Mouse (Mus musculus) small intestine, adult 2 months (tissue): ENCODE data around the gene Cda. TPM values are rescaled to one million over a fixed set of nuclear protein-coding genes. Genes with fewer than 3 reads are reported as not detected.

Source experiments
- H3K27ac ChIP-seq: fragments of 200-500 bp; 2 replicates; pipeline ENCODE4 v1.5.1; 2012; ENCODE audit warnings: low read depth, low read length, control low read depth, inconsistent platforms; ENCODE audit not compliant: insufficient read depth
- H3K27me3 ChIP-seq: fragments of 200-500 bp; 2 replicates; pipeline ENCODE4 v1.6.1; 2012; ENCODE audit warnings: mild to moderate bottlenecking, moderate library complexity, low read length, inconsistent platforms; ENCODE audit not compliant: control insufficient read depth, insufficient read depth
- H3K36me3 ChIP-seq: fragments of 200-500 bp; 2 replicates; pipeline ENCODE4 v1.6.1; 2012; ENCODE audit warnings: mild to moderate bottlenecking, low read length, control low read depth, inconsistent platforms; ENCODE audit not compliant: control insufficient read depth, insufficient read depth
- H3K4me1 ChIP-seq: fragments of 200-500 bp; 2 replicates; pipeline ENCODE4 v1.6.1; 2012; ENCODE audit warnings: low read length, inconsistent platforms, mixed read lengths; ENCODE audit not compliant: control insufficient read depth, insufficient read depth, insufficient read length
- H3K4me3 ChIP-seq: fragments of 200-500 bp; 2 replicates; pipeline ENCODE4 v1.5.1; 2012; ENCODE audit warnings: low read depth, mild to moderate bottlenecking, control low read depth, inconsistent platforms, low read length, moderate library complexity
- CTCF ChIP-seq: fragments of 200-500 bp; IDR thresholded peaks from 2 replicates; pipeline ENCODE4 v1.5.1; 2012; ENCODE audit warnings: low read depth, mild to moderate bottlenecking, control low read depth, inconsistent platforms, low read length, moderate library complexity, mixed read lengths; ENCODE audit not compliant: insufficient replicate concordance, insufficient read length; ENCODE audit errors: extremely low read depth
- POLR2A ChIP-seq: fragments of 200-500 bp; IDR thresholded peaks from 2 replicates; pipeline ENCODE4 v1.6.1; 2012; ENCODE audit warnings: low read depth, mild to moderate bottlenecking, control low read depth, inconsistent platforms, low read length, moderate library complexity
- WGBS: fragments of 180-500 bp; shearing (Covaris S2); methylation state at CpG from one replicate; pipeline ENCODE4 v1.1.7; 2018; 5-methylcytosine and 5-hydroxymethylcytosine counted together
- polyA plus RNA-seq: library from polyadenylated mRNA; depleted of rRNA; stranded (reverse); fragments of >200 nt; gene quantifications from 2 replicates; pipeline ENCODE4 v1.2.3, GENCODE M21; 2012

Cda gene
- polyA plus RNA-seq, 1 experiment = 419 TPM

- peaks cover 5% of the 10 kb centered on the region; the same call in 1 of the 2 replicates for H3K4me1 ChIP-seq
- H3K27ac ChIP-seq = no peak overlapping the region
- 27% methylated on average over 13 of the region's 13 CpGs for WGBS
- TF ChIP-seq CTCF (no peak), POLR2A (no peak)
- no peak overlapping the region for H3K4me3 ChIP-seq
- H3K27me3 ChIP-seq = no peaks in the 10 kb centered on the region
- H3K36me3 ChIP-seq = no peaks in the 10 kb centered on the region
These were observed 39.8 kb upstream of the Cda start for GRCm38 (mm10) chr4:138407479-138408194.

DNA sequence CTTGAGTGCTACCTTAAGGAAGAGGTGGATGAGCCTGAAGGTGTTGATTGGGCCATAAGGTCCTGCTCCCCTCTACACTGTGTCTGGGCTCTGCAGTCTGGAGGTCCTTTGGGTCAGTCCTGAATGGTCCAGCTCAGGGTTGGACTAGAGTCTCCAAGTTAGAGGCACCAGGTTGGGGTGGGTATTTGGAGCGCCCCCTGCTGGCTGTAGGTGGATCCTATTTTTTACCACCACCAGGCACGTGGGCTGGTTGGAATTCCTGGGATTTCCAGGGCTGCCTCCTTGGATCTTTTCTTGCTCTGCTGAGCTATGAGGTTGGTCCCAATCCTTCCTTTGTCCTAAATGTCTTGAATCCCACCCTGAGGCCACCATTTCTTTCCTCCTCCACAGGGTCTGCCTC is 37.0 kb upstream of the Cda start:
- H3K27ac ChIP-seq = no peak overlapping the region
- WGBS = 14% methylated on average over 2 of the region's 2 CpGs
- peaks cover 5% of the 10 kb centered on the region; the same call in 1 of the 2 replicates for H3K4me1 ChIP-seq
- H3K27me3 ChIP-seq = peaks cover 3% of the 10 kb centered on the region; the same call in 1 of the 2 replicates
- no peak overlapping the region for H3K4me3 ChIP-seq
- no peaks in the 10 kb centered on the region for H3K36me3 ChIP-seq
- TF ChIP-seq POLR2A = no peak
- peak; percentile 88; the same call in 1 of the 2 replicates for TF ChIP-seq CTCF

DNA sequence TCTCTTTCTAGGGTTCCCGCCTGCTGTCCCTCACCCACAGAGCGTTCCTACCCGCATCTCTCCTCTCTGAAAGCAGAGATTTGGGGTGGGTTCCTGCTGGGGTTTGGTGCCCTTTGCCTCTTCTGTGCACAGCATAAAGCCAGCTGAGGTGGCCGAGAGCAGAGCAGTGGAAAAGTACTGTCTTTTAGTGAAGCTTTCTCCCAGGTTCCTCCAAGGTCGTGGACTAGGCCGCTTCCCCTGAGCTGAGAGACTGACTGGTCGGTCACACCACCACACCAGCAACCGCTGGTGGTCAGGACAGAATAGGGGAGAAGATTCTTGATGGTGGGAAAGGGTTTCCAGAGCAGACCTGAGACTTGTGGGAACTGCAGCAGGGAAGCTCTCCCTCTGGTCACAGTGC is 28.9 kb upstream of the Cda start:
- Histone ChIP-seq H3K27ac (no peak overlapping the region), H3K4me3 (no peak overlapping the region), H3K36me3 (no peaks in the 10 kb centered on the region), H3K4me1 (peaks cover 6% of the 10 kb centered on the region; the same call in 1 of the 2 replicates), H3K27me3 (peaks cover 50% of the 10 kb centered on the region)
- TF ChIP-seq POLR2A (no peak), CTCF (no peak)
- WGBS = 19% methylated on average over 8 of the region's 8 CpGs

DNA sequence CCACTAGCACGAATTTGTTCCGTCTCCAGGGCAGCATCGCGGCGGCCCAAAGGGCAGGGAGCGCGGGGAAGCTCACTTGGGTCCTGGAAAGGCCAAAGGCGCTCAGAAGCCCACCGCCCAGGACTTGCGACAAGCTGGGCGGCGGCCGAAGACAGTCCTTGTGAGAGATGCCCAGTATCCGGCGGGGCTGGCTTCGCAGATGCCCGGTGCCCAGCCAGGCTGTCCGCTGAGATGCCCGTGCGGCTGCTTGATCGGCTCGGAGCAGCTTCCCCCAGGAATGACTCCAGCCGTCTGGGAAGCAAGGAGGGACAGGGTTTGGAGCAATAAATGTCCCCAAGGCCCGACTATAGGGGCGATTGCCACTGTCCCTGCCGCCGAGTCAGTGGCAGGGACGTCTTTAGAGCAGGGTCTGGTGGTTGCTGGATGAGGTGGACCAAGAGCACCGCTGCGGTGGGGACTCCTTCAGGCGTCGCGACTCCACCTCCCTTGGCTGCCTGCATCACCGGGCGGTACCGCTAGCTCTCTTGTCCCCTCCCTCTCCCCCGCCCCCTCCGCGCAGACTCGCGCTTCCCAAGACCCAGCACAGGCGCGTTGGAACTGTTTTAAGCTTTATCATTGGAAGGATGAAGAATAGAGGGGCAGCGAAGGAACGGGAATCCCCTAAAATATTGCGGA is 28.3 kb upstream of the Cda start, which contains the start of gene Fam43b:
Gene Fam43b (minus strand): TSS at position 558 of the 675 bp plus-strand sequence.
- H3K27ac ChIP-seq = no peak within 1 kb of the TSS
- H3K36me3 ChIP-seq = no peaks in the 10 kb centered on the region
- 2% methylated on average over 46 of the region's 46 CpGs for WGBS
- peaks cover 47% of the 10 kb centered on the region for H3K27me3 ChIP-seq
- H3K4me1 ChIP-seq = peaks cover 6% of the 10 kb centered on the region; the same call in 1 of the 2 replicates
- no peak for TF ChIP-seq CTCF
- no peak for TF ChIP-seq POLR2A
- H3K4me3 ChIP-seq = peak within 1 kb of the TSS; percentile 3; the same call in 1 of the 2 replicates

DNA sequence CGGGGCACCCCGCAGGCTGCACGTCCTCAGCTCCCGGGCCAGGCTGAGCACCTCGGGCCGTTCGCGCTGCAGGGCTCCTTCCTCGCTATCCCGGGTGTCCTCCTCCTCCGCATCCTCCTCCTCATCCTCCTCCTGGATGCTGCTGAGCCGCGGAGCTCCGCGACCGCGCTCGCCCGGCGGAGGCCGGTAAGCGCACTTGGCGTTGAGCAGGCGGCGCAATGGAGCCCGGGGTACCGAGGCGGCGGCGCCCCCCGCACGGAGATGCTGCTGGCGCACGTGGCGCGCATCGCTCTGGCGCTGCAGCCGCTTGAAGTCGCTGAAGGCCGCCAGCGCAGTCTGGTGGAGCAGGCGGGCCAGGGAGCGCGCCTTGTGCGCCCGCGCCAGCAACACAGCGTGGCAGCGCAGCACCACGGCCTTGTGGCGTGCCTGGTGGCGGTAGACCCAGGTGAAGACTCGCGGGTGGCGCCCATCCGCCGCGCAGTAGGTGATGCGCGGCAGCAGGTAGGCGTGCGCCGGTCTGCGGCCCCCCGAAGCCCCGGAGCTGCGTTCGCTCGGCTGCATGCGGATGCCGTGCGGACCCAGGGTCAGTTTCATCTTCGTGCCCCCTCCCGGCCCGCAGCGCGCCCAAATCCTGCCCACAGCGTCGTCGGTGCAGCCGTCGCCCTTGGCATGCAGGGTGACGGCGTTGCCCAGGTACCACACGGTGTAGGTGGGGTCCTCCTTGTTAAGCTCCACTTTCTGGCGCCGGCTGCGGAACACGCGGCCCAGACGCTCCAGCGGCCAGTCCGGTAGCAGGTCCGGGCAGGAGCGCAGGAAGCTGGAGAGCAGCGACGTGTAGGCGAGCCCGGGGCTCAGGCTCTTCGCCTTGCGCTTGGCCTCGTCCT is 27.5 kb upstream of the Cda start:
- 1% methylated on average over 103 of the region's 103 CpGs for WGBS
- Histone ChIP-seq H3K27ac (no peak overlapping the region), H3K4me1 (peaks cover 6% of the 10 kb centered on the region; the same call in 1 of the 2 replicates), H3K27me3 (peaks cover 47% of the 10 kb centered on the region), H3K4me3 (no peak overlapping the region), H3K36me3 (no peaks in the 10 kb centered on the region)
- TF ChIP-seq CTCF = no peak
- TF ChIP-seq POLR2A = no peak

- H3K4me3 ChIP-seq = no peak overlapping the region
- TF ChIP-seq CTCF = no peak
- no peak for TF ChIP-seq POLR2A
- H3K36me3 ChIP-seq = no peaks in the 10 kb centered on the region
- H3K27me3 ChIP-seq = peaks cover 46% of the 10 kb centered on the region
- H3K27ac ChIP-seq = no peak overlapping the region
- WGBS = 62% methylated on average over 7 of the region's 7 CpGs
- H3K4me1 ChIP-seq = peaks cover 6% of the 10 kb centered on the region; the same call in 1 of the 2 replicates
These were observed 25.9 kb upstream of the Cda start for GRCm38 (mm10) chr4:138393703-138394102.
